Mouse (Mus musculus) CH12.LX (cell line): ENCODE measurements at regions not wholly inside any gene's neighbourhood (a gene's known extent, or its start where the extent isn't known, plus 50 kb on each side); places are given as distances from the start of the nearest gene placed in this dataset.

Experiments
- CTCF ChIP-seq, 2 experiments: IDR thresholded peaks in 1 of 2; conservative IDR thresholded peaks in 1 of 2; 2 replicates each; pipeline ENCODE4 v1.5.1; 2011 to 2012; ENCODE audit warnings: low read depth in 2 of 2, low read length in 2 of 2, improper control_type of control experiment in 1 of 2, inconsistent platforms in 1 of 2, mild to moderate bottlenecking in 1 of 2, moderate library complexity in 1 of 2
- ETS1 ChIP-seq: conservative IDR thresholded peaks from 2 replicates; pipeline ENCODE4 v1.6.1; 2012; ENCODE audit warnings: low read depth, mild to moderate bottlenecking, inconsistent platforms, low read length, improper control_type of control experiment, moderate library complexity
- JUN ChIP-seq: IDR thresholded peaks from 2 replicates; pipeline ENCODE4 v1.6.1; 2011; ENCODE audit warnings: low read depth, mild to moderate bottlenecking, low read length, improper control_type of control experiment, moderate library complexity; ENCODE audit not compliant: insufficient read depth
- JUND ChIP-seq: conservative IDR thresholded peaks from 2 replicates; pipeline ENCODE4 v1.6.1; 2011; ENCODE audit warnings: low read depth, low read length, improper control_type of control experiment
- MAX ChIP-seq: IDR thresholded peaks from 2 replicates; pipeline ENCODE4 v1.6.1; 2011; ENCODE audit warnings: low read length, improper control_type of control experiment
- MEF2A ChIP-seq: IDR thresholded peaks from 2 replicates; pipeline ENCODE4 v1.6.1; 2014; ENCODE audit warnings: low read depth, mild to moderate bottlenecking, inconsistent platforms, low read length, improper control_type of control experiment, borderline replicate concordance
- MXI1 ChIP-seq: IDR thresholded peaks from 2 replicates; pipeline ENCODE4 v1.6.1; 2011; ENCODE audit warnings: mild to moderate bottlenecking, low read depth, low read length, improper control_type of control experiment
- PAX5 ChIP-seq: IDR thresholded peaks from 2 replicates; pipeline ENCODE4 v1.6.1; 2012; ENCODE audit warnings: low read length, inconsistent platforms, mixed read lengths
- POLR2A ChIP-seq: IDR thresholded peaks from 2 replicates; pipeline ENCODE4 v1.6.1; 2011; ENCODE audit warnings: low read depth, mild to moderate bottlenecking, improper control_type of control experiment, low read length
- TBP ChIP-seq: conservative IDR thresholded peaks from 2 replicates; pipeline ENCODE4 v1.6.1; 2011; ENCODE audit warnings: low read depth, low read length, improper control_type of control experiment
- UBTF ChIP-seq: IDR thresholded peaks from 2 replicates; pipeline ENCODE4 v1.6.1; 2012; ENCODE audit warnings: low read depth, mild to moderate bottlenecking, inconsistent platforms, low read length, improper control_type of control experiment, moderate library complexity
- USF1 ChIP-seq: IDR thresholded peaks from 2 replicates; pipeline ENCODE4 v1.6.1; 2014; ENCODE audit warnings: low read depth, mild to moderate bottlenecking, inconsistent platforms, low read length, improper control_type of control experiment
- ZC3H11A ChIP-seq: IDR thresholded peaks from 2 replicates; pipeline ENCODE4 v1.6.1; 2012; ENCODE audit warnings: low read depth, mild to moderate bottlenecking, inconsistent platforms, low read length, improper control_type of control experiment
- ZNF384 ChIP-seq: IDR thresholded peaks from 2 replicates; pipeline ENCODE4 v1.6.1; 2012; ENCODE audit warnings: low read depth, low read length, improper control_type of control experiment, inconsistent platforms

GRCm38 (mm10) chr9:104407559-104408376 is 70.2 kb upstream of the Acpp start:
- TF ChIP-seq CTCF (conservative IDR thresholded peaks at IDR 0.05 in 1 of 2, IDR thresholded peaks at IDR 0.05 in 1 of 2; ENCODE audit: low read depth in 2 of 2, low read length in 2 of 2) = no peak
- TF ChIP-seq JUND = no peak
- TF ChIP-seq MEF2A = no peak
- TF ChIP-seq PAX5 = no peak
- TF ChIP-seq ZC3H11A = no peak
- TF ChIP-seq ZNF384 = no peak
- TF ChIP-seq UBTF = no peak
- no peak for TF ChIP-seq MXI1
- peak; percentile 56 for TF ChIP-seq POLR2A
- peak; percentile 85 for TF ChIP-seq MAX
- TF ChIP-seq JUN = no peak
- peak; percentile 89 for TF ChIP-seq USF1
- TF ChIP-seq TBP = peak; percentile 36; the same call in 1 of the 2 replicates
- TF ChIP-seq ETS1 = no peak
